Mouse (Mus musculus) megakaryocyte-erythroid progenitor cell, adult 5-6 weeks (primary cell): ENCODE data around the gene Pigr. TPM values are rescaled to one million over a fixed set of nuclear protein-coding genes. Genes with fewer than 3 reads are reported as not detected.

ENCODE experiments used
- ATAC-seq: replicated peaks from 2 replicates; pipeline ENCODE4 v1.8.0; 2016; ENCODE audit warnings: mild to moderate bottlenecking, inconsistent platforms; ENCODE audit not compliant: severe bottlenecking, poor library complexity, low FRiP score, low TSS enrichment
- total RNA-seq, 2 experiments: library from RNA; stranded (forward) in 1 of 2; stranded (reverse) in 1 of 2; fragments of 200-1000, 215-1000 nt in 1 of 2; fragments of >200 nt in 1 of 2; fragmentation: Nextera tagmentation in 1 of 2; gene quantifications; 2 replicates each; pipeline ENCODE4 v1.2.3; 2014 to 2017

Pigr gene
- total RNA-seq, 2 experiments from 2014 or later, result not detected

- ATAC-seq, result no peak
Measured at GRCm38 (mm10) chr1:130872912-130873311, 46.4 kb downstream of the Pigr start.

GRCm38 (mm10) chr1:130875139-130875538, 48.7 kb downstream of the Pigr start:
- ATAC-seq, result peak; percentile 55

- no peak for ATAC-seq
Measured at GRCm38 (mm10) chr1:130875910-130876309, 49.4 kb downstream of the Pigr start.

GRCm38 (mm10) chr1:130876931-130877509, 50.5 kb downstream of the Pigr start:
- 0 out of 2 replicates have a peak, but pooled peaks have one; percentile 43 for ATAC-seq

GRCm38 (mm10) chr1:130877889-130878614, 51.6 kb downstream of the Pigr start:
- ATAC-seq, result peak; percentile 52; the same call in 1 of the 2 replicates

- ATAC-seq, result no peak
Measured at GRCm38 (mm10) chr1:130879927-130880326, 53.4 kb downstream of the Pigr start.

GRCm38 (mm10) chr1:130883146-130883545, 56.7 kb downstream of the Pigr start:
- no peak for ATAC-seq

- ATAC-seq, result no peak
Measured at GRCm38 (mm10) chr1:130887354-130887753, 60.9 kb downstream of the Pigr start, which contains the start of gene Il24. TSS of gene Il24 (minus strand) at chr1:130887454.

- ATAC-seq, result no peak
Measured at GRCm38 (mm10) chr1:130892446-130892845, 66.0 kb downstream of the Pigr start.

GRCm38 (mm10) chr1:130893329-130894040, 67.0 kb downstream of the Pigr start:
- ATAC-seq, result no peak

GRCm38 (mm10) chr1:130894468-130894867, 68.0 kb downstream of the Pigr start:
- no peak for ATAC-seq

Other genes with a start within 250 kb of the Pigr start
- not detected in 2 replicates for gene Zp3r, start 197.1 kb upstream of the Pigr start, total RNA-seq (2014; fragmentation: Nextera tagmentation)
- not detected in 2 replicates for gene Zp3r, start 197.1 kb upstream of the Pigr start, total RNA-seq (2017)
- gene C4bp, start 165.1 kb upstream of the Pigr start, total RNA-seq (2014; fragmentation: Nextera tagmentation), result not detected in 2 replicates
- not detected in 2 replicates for gene C4bp, start 165.1 kb upstream of the Pigr start, total RNA-seq (2017)
- gene Gm29427, start 110.9 kb upstream of the Pigr start, total RNA-seq (2014; fragmentation: Nextera tagmentation), result not detected in 2 replicates
- 0.19 TPM in 1 of 2 replicates, not detected in the other for gene Gm29427, start 110.9 kb upstream of the Pigr start, total RNA-seq (2017)
- gene Yod1, start 109.4 kb upstream of the Pigr start, total RNA-seq (2014; fragmentation: Nextera tagmentation), result 14.4 and 15.9 TPM in 2 replicates
- gene Yod1, start 109.4 kb upstream of the Pigr start, total RNA-seq (2017), result 12.4 and 15.7 TPM in 2 replicates
- gene Pfkfb2, start 97.4 kb upstream of the Pigr start, total RNA-seq (2014; fragmentation: Nextera tagmentation), result 22.6 and 26.7 TPM in 2 replicates
- 16.0 and 18.3 TPM in 2 replicates for gene Pfkfb2, start 97.4 kb upstream of the Pigr start, total RNA-seq (2017)
- 0.66 and 1.5 TPM in 2 replicates for gene AA986860, start 94.7 kb upstream of the Pigr start, total RNA-seq (2014; fragmentation: Nextera tagmentation)
- gene AA986860, start 94.7 kb upstream of the Pigr start, total RNA-seq (2017), result 0.50 and 0.94 TPM in 2 replicates
- gene Fcamr, start 25.8 kb upstream of the Pigr start, total RNA-seq (2014; fragmentation: Nextera tagmentation), result not detected in 2 replicates
- gene Fcamr, start 25.8 kb upstream of the Pigr start, total RNA-seq (2017), result not detected in 2 replicates
- gene Fcmr, start 39.0 kb downstream of the Pigr start, total RNA-seq (2014; fragmentation: Nextera tagmentation), result 1.1 TPM in 1 of 2 replicates, not detected in the other
- not detected in 2 replicates for gene Fcmr, start 39.0 kb downstream of the Pigr start, total RNA-seq (2017)
- gene Il24, start 60.8 kb downstream of the Pigr start, total RNA-seq (2014; fragmentation: Nextera tagmentation), result not detected in 2 replicates
- gene Il24, start 60.8 kb downstream of the Pigr start, total RNA-seq (2017), result not detected in 2 replicates
- not detected in 2 replicates for gene Il20, start 84.8 kb downstream of the Pigr start, total RNA-seq (2014; fragmentation: Nextera tagmentation)
- gene Il20, start 84.8 kb downstream of the Pigr start, total RNA-seq (2017), result not detected in 2 replicates
- not detected in 2 replicates for gene Il19, start 113.4 kb downstream of the Pigr start, total RNA-seq (2014; fragmentation: Nextera tagmentation)
- not detected in 2 replicates for gene Il19, start 113.4 kb downstream of the Pigr start, total RNA-seq (2017)
- not detected in 2 replicates for gene Il10, start 193.2 kb downstream of the Pigr start, total RNA-seq (2014; fragmentation: Nextera tagmentation)
- gene Il10, start 193.2 kb downstream of the Pigr start, total RNA-seq (2017), result not detected in 2 replicates